Mouse (Mus musculus): ENCODE measurements around the gene Syk. TPM values are rescaled to one million over a fixed set of nuclear protein-coding genes. Genes with fewer than 3 reads are reported as not detected.

Gene Syk
- polyA plus RNA-seq, 1 experiment from 2014 or later, result 0.81 TPM

DNA sequence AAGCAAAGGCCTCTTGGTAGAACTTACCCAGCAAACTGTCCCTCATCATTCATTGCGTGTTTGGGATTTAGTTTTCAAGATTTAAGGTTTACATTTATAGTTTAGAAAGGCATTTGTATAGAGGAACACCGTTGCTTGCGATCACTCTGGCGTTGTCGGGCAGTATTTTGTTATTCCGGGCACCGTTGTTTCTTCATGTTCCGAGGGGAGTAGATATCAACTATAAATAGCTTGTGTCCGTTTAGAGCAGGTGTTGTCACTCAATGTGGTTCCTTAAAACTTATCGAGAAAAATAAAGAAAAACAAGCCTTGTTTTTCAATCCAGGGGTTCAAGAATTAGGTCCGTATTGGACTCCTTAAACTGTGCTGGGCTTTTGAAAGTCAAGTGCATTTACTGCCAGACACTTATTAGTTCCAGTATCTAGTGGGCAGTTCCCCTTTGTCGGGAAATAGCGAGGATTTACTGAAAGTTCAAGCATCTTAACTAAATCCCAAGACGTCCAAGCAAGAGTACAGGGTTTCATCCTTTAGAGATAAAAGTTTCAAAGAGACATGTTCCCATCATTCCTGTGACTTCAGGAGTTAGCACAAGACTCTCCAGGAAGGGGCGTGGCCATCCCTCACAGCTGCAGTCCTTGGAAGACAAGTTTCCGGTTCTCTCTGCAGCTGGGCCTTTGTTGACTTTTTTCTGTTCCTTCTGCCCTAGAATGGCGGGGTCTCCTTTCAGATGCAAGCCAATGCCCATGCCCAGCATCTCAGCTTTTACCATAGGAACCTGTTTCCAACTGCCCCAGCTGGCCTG is 1.9 kb downstream of the Syk start:
- no peak overlapping the region for H3K4me3 ChIP-seq
- H3K4me1 ChIP-seq, result peaks cover 15% of the 10 kb centered on the region
- no peak overlapping the region for H3K9ac ChIP-seq
- 75% methylated on average over 17 of the region's 17 CpGs for WGBS
- H3K9me3 ChIP-seq (replicated peaks), result no peaks in the 10 kb centered on the region
- no peak for ATAC-seq
- H3K36me3 ChIP-seq (ENCODE audit: poor library complexity, severe bottlenecking), result no peaks in the 10 kb centered on the region
- H3K4me2 ChIP-seq, result no peak overlapping the region
- peaks cover 42% of the 10 kb centered on the region for H3K27me3 ChIP-seq
- no peak overlapping the region for H3K27ac ChIP-seq

DNA sequence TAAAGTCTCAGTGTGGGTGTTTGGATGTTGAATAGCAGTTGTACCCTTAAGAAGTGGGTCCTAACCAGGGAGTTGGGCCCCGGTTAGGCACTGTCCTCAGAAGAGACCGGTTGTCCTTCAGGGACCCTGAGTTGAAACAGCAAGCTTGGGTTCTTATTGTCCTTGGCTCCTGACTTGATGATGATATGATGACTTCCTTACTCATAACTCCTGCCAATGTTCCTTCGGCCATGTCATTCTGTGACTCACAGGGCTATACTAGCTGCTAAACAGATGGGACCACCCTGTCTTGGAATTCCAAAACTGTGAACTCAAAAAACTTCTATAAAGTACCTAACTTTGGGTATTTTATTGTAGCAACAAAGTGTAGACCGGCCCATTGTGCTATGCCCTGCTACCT is 4.8 kb downstream of the Syk start:
- no peak overlapping the region for H3K27ac ChIP-seq
- H3K36me3 ChIP-seq (ENCODE audit: poor library complexity, severe bottlenecking), result no peaks in the 10 kb centered on the region
- no peak overlapping the region for H3K4me3 ChIP-seq
- peaks cover 21% of the 10 kb centered on the region for H3K27me3 ChIP-seq
- 93% methylated on average over 4 of the region's 4 CpGs for WGBS
- no peak for ATAC-seq
- H3K9ac ChIP-seq, result no peak overlapping the region
- H3K9me3 ChIP-seq (replicated peaks), result no peaks in the 10 kb centered on the region
- no peak overlapping the region for H3K4me2 ChIP-seq
- peaks cover 11% of the 10 kb centered on the region for H3K4me1 ChIP-seq

GRCm38 (mm10) chr13:52589043-52589442 is 6.1 kb downstream of the Syk start:
- no peak overlapping the region for H3K9ac ChIP-seq
- H3K4me3 ChIP-seq, result no peak overlapping the region
- WGBS, result 92% methylated on average over 4 of the region's 4 CpGs
- ATAC-seq, result no peak
- H3K9me3 ChIP-seq (replicated peaks), result no peaks in the 10 kb centered on the region
- no peaks in the 10 kb centered on the region for H3K36me3 ChIP-seq (ENCODE audit: poor library complexity, severe bottlenecking)
- peaks cover 12% of the 10 kb centered on the region for H3K27me3 ChIP-seq
- H3K4me1 ChIP-seq, result no peaks in the 10 kb centered on the region
- no peak overlapping the region for H3K27ac ChIP-seq
- H3K4me2 ChIP-seq, result no peak overlapping the region

GRCm38 (mm10) chr13:52591831-52592230 is 8.9 kb downstream of the Syk start:
- peaks cover 1% of the 10 kb centered on the region; the same call in 1 of the 2 replicates for H3K27me3 ChIP-seq
- no peak overlapping the region for H3K27ac ChIP-seq
- no peak overlapping the region for H3K4me3 ChIP-seq
- H3K9me3 ChIP-seq (replicated peaks), result no peaks in the 10 kb centered on the region
- no peak overlapping the region for H3K4me2 ChIP-seq
- 98% methylated on average over 4 of the region's 4 CpGs for WGBS
- ATAC-seq, result no peak
- no peaks in the 10 kb centered on the region for H3K36me3 ChIP-seq (ENCODE audit: poor library complexity, severe bottlenecking)
- no peaks in the 10 kb centered on the region for H3K4me1 ChIP-seq
- H3K9ac ChIP-seq, result no peak overlapping the region

GRCm38 (mm10) chr13:52596692-52597091 is 13.7 kb downstream of the Syk start:
- Histone ChIP-seq H3K27ac (no peak overlapping the region), H3K4me2 (no peak overlapping the region), H3K9ac (no peak overlapping the region), H3K9me3 (replicated peaks) (no peaks in the 10 kb centered on the region), H3K4me1 (no peaks in the 10 kb centered on the region), H3K36me3 (ENCODE audit: poor library complexity, severe bottlenecking) (no peaks in the 10 kb centered on the region), H3K4me3 (no peak overlapping the region), H3K27me3 (no peaks in the 10 kb centered on the region)
- 87% methylated on average over 5 of the region's 5 CpGs for WGBS
- no peak for ATAC-seq

DNA sequence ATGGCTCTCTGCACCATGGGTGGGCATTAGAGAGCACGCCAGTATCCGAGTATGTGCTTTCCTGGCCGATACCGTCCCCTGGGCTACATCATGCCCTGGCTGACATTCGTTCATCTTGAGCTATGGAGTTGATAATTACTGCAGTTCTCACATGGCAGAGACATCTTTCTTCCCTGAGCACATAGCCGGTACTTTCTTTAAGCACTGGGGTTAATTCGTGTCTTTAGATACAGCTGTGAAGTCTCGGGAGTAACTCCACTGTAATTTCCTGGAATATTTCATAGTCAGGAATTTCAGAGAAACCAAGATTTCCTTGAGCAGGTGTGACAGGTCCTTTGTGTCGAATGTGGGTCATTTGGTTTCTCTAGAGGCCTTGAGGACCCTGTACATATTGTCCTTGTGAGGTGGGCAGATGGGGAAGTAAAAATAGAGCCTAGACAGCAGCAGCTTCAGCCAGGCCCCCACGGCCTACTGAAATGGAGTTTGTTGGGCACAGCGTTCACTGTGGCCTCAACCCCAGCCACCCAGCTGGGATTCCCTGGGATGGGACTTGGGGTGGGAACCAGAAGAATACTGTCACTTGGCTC is 14.2 kb downstream of the Syk start:
- no peaks in the 10 kb centered on the region for H3K9me3 ChIP-seq (replicated peaks)
- H3K4me3 ChIP-seq, result no peak overlapping the region
- no peaks in the 10 kb centered on the region for H3K36me3 ChIP-seq (ENCODE audit: poor library complexity, severe bottlenecking)
- no peak overlapping the region for H3K9ac ChIP-seq
- H3K27me3 ChIP-seq, result no peaks in the 10 kb centered on the region
- no peak for ATAC-seq
- H3K4me1 ChIP-seq, result no peaks in the 10 kb centered on the region
- H3K27ac ChIP-seq, result no peak overlapping the region
- no peak overlapping the region for H3K4me2 ChIP-seq
- WGBS, result 88% methylated on average over 11 of the region's 11 CpGs

- ATAC-seq, result no peak
- H3K9ac ChIP-seq, result no peak overlapping the region
- H3K4me2 ChIP-seq, result no peak overlapping the region
- WGBS, result 66% methylated on average over 3 of the region's 3 CpGs
- no peak overlapping the region for H3K4me3 ChIP-seq
- no peaks in the 10 kb centered on the region for H3K9me3 ChIP-seq (replicated peaks)
- H3K36me3 ChIP-seq (ENCODE audit: poor library complexity, severe bottlenecking), result no peaks in the 10 kb centered on the region
- no peaks in the 10 kb centered on the region for H3K4me1 ChIP-seq
- no peak overlapping the region for H3K27ac ChIP-seq
- no peaks in the 10 kb centered on the region for H3K27me3 ChIP-seq
Observed at GRCm38 (mm10) chr13:52598233-52598632, 15.3 kb downstream of the Syk start.

- no peaks in the 10 kb centered on the region for H3K36me3 ChIP-seq (ENCODE audit: poor library complexity, severe bottlenecking)
- WGBS, result 64% methylated on average over 4 of the region's 4 CpGs
- H3K9me3 ChIP-seq (replicated peaks), result no peaks in the 10 kb centered on the region
- no peak overlapping the region for H3K9ac ChIP-seq
- H3K27ac ChIP-seq, result no peak overlapping the region
- H3K27me3 ChIP-seq, result no peaks in the 10 kb centered on the region
- H3K4me1 ChIP-seq, result no peaks in the 10 kb centered on the region
- ATAC-seq, result no peak
- H3K4me2 ChIP-seq, result no peak overlapping the region
- no peak overlapping the region for H3K4me3 ChIP-seq
Observed at GRCm38 (mm10) chr13:52600015-52600643, 17.2 kb downstream of the Syk start.

DNA sequence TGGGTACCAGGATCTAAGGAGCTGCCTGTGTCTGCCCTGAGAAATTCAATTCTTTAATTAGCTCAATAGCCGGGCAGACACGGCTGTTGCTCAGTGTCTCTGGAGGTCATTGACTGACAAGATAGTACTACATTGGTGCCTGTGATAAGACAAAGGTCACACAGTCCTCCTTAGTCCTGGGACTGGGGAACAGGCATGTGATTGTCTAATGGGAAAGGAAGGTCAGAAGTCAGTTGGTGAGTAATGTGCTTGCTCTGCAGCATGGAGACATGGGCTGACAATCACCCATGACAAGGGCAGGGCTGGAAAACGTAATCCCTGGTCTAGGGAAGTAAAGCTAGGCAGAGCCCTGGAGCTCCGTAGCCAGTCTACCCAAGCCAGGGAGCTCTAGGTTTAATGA is 19.8 kb downstream of the Syk start:
- Histone ChIP-seq H3K9me3 (replicated peaks) (no peaks in the 10 kb centered on the region), H3K4me3 (no peak overlapping the region), H3K27ac (no peak overlapping the region), H3K4me1 (no peaks in the 10 kb centered on the region), H3K9ac (no peak overlapping the region), H3K27me3 (no peaks in the 10 kb centered on the region), H3K4me2 (no peak overlapping the region), H3K36me3 (ENCODE audit: poor library complexity, severe bottlenecking) (no peaks in the 10 kb centered on the region)
- 78% methylated on average over 4 of the region's 4 CpGs for WGBS
- ATAC-seq, result no peak

GRCm38 (mm10) chr13:52603704-52604349 is 20.9 kb downstream of the Syk start:
- Histone ChIP-seq H3K4me3 (no peak overlapping the region), H3K4me1 (no peaks in the 10 kb centered on the region), H3K27me3 (no peaks in the 10 kb centered on the region), H3K27ac (no peak overlapping the region), H3K9me3 (replicated peaks) (no peaks in the 10 kb centered on the region), H3K9ac (no peak overlapping the region), H3K36me3 (ENCODE audit: poor library complexity, severe bottlenecking) (no peaks in the 10 kb centered on the region), H3K4me2 (no peak overlapping the region)
- WGBS, result 77% methylated on average over 6 of the region's 6 CpGs
- no peak for ATAC-seq

DNA sequence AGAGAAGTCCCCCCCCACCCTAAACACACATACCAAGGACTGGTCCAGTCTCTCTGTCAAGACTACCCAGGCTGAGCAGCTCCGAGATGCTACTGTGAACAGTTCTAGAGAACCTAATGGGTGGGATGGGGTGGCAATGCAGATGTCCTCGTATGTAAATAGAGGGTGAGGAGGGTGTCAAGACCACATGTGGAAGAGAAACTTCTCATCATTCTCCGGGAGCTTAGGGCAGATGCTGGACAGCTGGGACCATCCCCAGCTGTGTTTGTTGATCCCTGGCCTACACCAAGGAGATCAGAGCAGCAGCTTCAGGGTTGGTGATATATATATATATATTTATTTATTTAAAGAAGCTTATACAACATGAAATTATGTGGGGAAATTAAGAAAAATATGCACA is 22.0 kb downstream of the Syk start:
- Histone ChIP-seq H3K9ac (no peak overlapping the region), H3K4me3 (no peak overlapping the region), H3K27me3 (no peaks in the 10 kb centered on the region), H3K27ac (no peak overlapping the region), H3K9me3 (replicated peaks) (no peaks in the 10 kb centered on the region), H3K4me1 (no peaks in the 10 kb centered on the region), H3K4me2 (no peak overlapping the region), H3K36me3 (ENCODE audit: poor library complexity, severe bottlenecking) (no peaks in the 10 kb centered on the region)
- no peak for ATAC-seq
- 90% methylated on average over 3 of the region's 3 CpGs for WGBS

- no peak overlapping the region for H3K9ac ChIP-seq
- H3K36me3 ChIP-seq (ENCODE audit: poor library complexity, severe bottlenecking), result no peaks in the 10 kb centered on the region
- no peaks in the 10 kb centered on the region for H3K4me1 ChIP-seq
- no peaks in the 10 kb centered on the region for H3K27me3 ChIP-seq
- H3K27ac ChIP-seq, result no peak overlapping the region
- no peak overlapping the region for H3K4me2 ChIP-seq
- ATAC-seq, result no peak
- H3K9me3 ChIP-seq (replicated peaks), result no peaks in the 10 kb centered on the region
- H3K4me3 ChIP-seq, result no peak overlapping the region
- 72% methylated on average over 4 of the region's 4 CpGs for WGBS
Observed at GRCm38 (mm10) chr13:52605911-52606310, 22.9 kb downstream of the Syk start.
